Mouse (Mus musculus): ENCODE data around the gene Itprid2. TPM values are rescaled to one million over a fixed set of nuclear protein-coding genes. Genes with fewer than 3 reads are reported as not detected.
A peak's percentile ranks its signal among the peaks of the same experiment; 100 is the strongest.

The Itprid2 gene
- total and polyA plus RNA-seq, 2 experiments = 5.9 to 21.4 TPM

DNA sequence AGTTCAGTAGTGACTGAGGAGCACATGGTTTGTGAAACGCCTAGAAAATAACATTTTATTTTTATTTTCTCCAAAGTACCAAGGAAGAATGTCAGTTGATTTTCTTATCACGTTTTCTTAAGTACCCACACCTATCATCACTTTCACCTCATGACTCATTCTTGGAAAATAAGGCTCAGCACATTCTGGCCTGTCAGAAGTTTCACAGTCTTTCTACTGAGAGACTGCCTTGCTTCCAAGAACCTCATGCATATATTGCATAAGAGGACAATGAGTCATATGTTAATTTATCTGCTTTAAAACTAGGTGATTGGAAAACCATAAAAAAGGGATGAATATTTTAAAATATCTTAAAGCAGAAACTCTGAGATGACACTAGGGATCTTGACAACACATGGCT is 63.0 kb downstream of the Itprid2 start:
- no peaks in the 10 kb centered on the region for H3K36me3 ChIP-seq (ENCODE audit: control insufficient read depth, insufficient read depth, low read length)
- H3K27ac ChIP-seq (replicated peaks; ENCODE audit: insufficient read depth, low read depth, low read length) = no peak overlapping the region
- 46% methylated on average over 2 of the region's 2 CpGs for WGBS
- no peak overlapping the region for H3K4me3 ChIP-seq (ENCODE audit: insufficient read depth, low read depth, low read length)
- TF ChIP-seq CTCF (IDR thresholded peaks at IDR 0.05; ENCODE audit: low read depth, low read length) (no peak), POLR2A (IDR thresholded peaks at IDR 0.05; ENCODE audit: extremely low read depth, insufficient read depth, low read length) (no peak)
- H3K79me2 ChIP-seq (ENCODE audit: control insufficient read depth, insufficient read depth, low read length) = no peaks in the 10 kb centered on the region
- no peak for DNase-seq (ENCODE audit: extremely low read depth, low read depth, low spot score)
- no peaks in the 10 kb centered on the region for H3K4me1 ChIP-seq (ENCODE audit: control insufficient read depth, insufficient read depth, low read length)
- no peak overlapping the region for H3K9ac ChIP-seq (ENCODE audit: low read depth, low read length)
- no peaks in the 10 kb centered on the region for H3K27me3 ChIP-seq (ENCODE audit: control insufficient read depth, insufficient read depth, low read length)

- no peak for DNase-seq (ENCODE audit: extremely low read depth, low read depth, low spot score)
- Histone ChIP-seq H3K4me1 (ENCODE audit: control insufficient read depth, insufficient read depth, low read length) (no peaks in the 10 kb centered on the region), H3K27ac (replicated peaks; ENCODE audit: insufficient read depth, low read depth, low read length) (no peak overlapping the region), H3K4me3 (ENCODE audit: insufficient read depth, low read depth, low read length) (no peak overlapping the region), H3K36me3 (ENCODE audit: control insufficient read depth, insufficient read depth, low read length) (no peaks in the 10 kb centered on the region), H3K79me2 (ENCODE audit: control insufficient read depth, insufficient read depth, low read length) (no peaks in the 10 kb centered on the region), H3K9ac (ENCODE audit: low read depth, low read length) (no peak overlapping the region), H3K27me3 (ENCODE audit: control insufficient read depth, insufficient read depth, low read length) (no peaks in the 10 kb centered on the region)
- WGBS = 86% methylated on average over 2 of the region's 2 CpGs
- no peak for TF ChIP-seq CTCF (IDR thresholded peaks at IDR 0.05; ENCODE audit: low read depth, low read length)
- TF ChIP-seq POLR2A (IDR thresholded peaks at IDR 0.05; ENCODE audit: extremely low read depth, insufficient read depth, low read length) = no peak
Observed at GRCm38 (mm10) chr2:79704773-79705172, 69.6 kb downstream of the Itprid2 start.

- Histone ChIP-seq H3K4me3 (ENCODE audit: insufficient read depth, low read depth, low read length) (no peak within 1 kb of the TSS), H3K27me3 (ENCODE audit: control insufficient read depth, insufficient read depth, low read length) (no peaks in the 10 kb centered on the region), H3K4me1 (ENCODE audit: control insufficient read depth, insufficient read depth, low read length) (no peaks in the 10 kb centered on the region), H3K79me2 (ENCODE audit: control insufficient read depth, insufficient read depth, low read length) (no peaks in the 10 kb centered on the region), H3K9ac (ENCODE audit: low read depth, low read length) (no peak within 1 kb of the TSS), H3K36me3 (ENCODE audit: control insufficient read depth, insufficient read depth, low read length) (no peaks in the 10 kb centered on the region), H3K27ac (replicated peaks; ENCODE audit: insufficient read depth, low read depth, low read length) (no peak within 1 kb of the TSS)
- 91% methylated on average over 6 of the region's 6 CpGs for WGBS
- no peak for DNase-seq (ENCODE audit: extremely low read depth, low read depth, low spot score)
- TF ChIP-seq POLR2A (IDR thresholded peaks at IDR 0.05; ENCODE audit: extremely low read depth, insufficient read depth, low read length) (no peak), CTCF (IDR thresholded peaks at IDR 0.05; ENCODE audit: low read depth, low read length) (no peak)
Observed at GRCm38 (mm10) chr2:79707575-79707974, 72.4 kb downstream of the Itprid2 start, which contains the start of gene Ppp1r1c. Gene Ppp1r1c (plus strand): TSS chr2:79707780.

DNA sequence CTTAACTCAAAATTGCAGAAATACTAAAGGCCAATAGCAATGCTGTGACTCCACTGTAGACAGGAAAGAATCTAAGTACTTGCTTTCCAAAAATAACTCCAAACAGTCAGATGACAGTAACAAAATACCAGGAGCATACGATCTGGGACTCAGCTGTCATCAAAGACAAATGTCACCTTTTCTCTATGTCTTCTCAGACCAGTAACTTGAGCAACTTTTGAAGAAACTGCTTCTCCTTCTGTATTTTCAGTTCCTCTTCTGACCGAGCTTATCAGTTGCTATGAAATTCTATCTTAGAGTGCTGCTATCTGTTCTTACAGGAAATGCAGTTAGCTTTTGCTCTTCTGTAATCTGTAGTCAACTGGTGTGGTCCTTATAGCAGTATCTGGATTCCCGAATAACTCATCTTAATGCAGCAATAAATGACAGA is 78.5 kb downstream of the Itprid2 start:
- TF ChIP-seq POLR2A (IDR thresholded peaks at IDR 0.05; ENCODE audit: extremely low read depth, insufficient read depth, low read length) (no peak), CTCF (IDR thresholded peaks at IDR 0.05; ENCODE audit: low read depth, low read length) (no peak)
- WGBS = 65% methylated on average over 3 of the region's 3 CpGs
- peak; percentile 3 for DNase-seq (ENCODE audit: extremely low read depth, low read depth, low spot score)
- Histone ChIP-seq H3K36me3 (ENCODE audit: control insufficient read depth, insufficient read depth, low read length) (no peaks in the 10 kb centered on the region), H3K27me3 (ENCODE audit: control insufficient read depth, insufficient read depth, low read length) (no peaks in the 10 kb centered on the region), H3K4me3 (ENCODE audit: insufficient read depth, low read depth, low read length) (no peak overlapping the region), H3K4me1 (ENCODE audit: control insufficient read depth, insufficient read depth, low read length) (no peaks in the 10 kb centered on the region), H3K9ac (ENCODE audit: low read depth, low read length) (no peak overlapping the region), H3K27ac (replicated peaks; ENCODE audit: insufficient read depth, low read depth, low read length) (no peak overlapping the region), H3K79me2 (ENCODE audit: control insufficient read depth, insufficient read depth, low read length) (no peaks in the 10 kb centered on the region)

- Histone ChIP-seq H3K36me3 (ENCODE audit: control insufficient read depth, insufficient read depth, low read length) (no peaks in the 10 kb centered on the region), H3K4me1 (ENCODE audit: control insufficient read depth, insufficient read depth, low read length) (no peaks in the 10 kb centered on the region), H3K4me3 (ENCODE audit: insufficient read depth, low read depth, low read length) (no peak overlapping the region), H3K79me2 (ENCODE audit: control insufficient read depth, insufficient read depth, low read length) (no peaks in the 10 kb centered on the region), H3K27me3 (ENCODE audit: control insufficient read depth, insufficient read depth, low read length) (no peaks in the 10 kb centered on the region), H3K27ac (replicated peaks; ENCODE audit: insufficient read depth, low read depth, low read length) (no peak overlapping the region), H3K9ac (ENCODE audit: low read depth, low read length) (no peak overlapping the region)
- 94% methylated on average over 6 of the region's 6 CpGs for WGBS
- no peak for TF ChIP-seq CTCF (IDR thresholded peaks at IDR 0.05; ENCODE audit: low read depth, low read length)
- no peak for TF ChIP-seq POLR2A (IDR thresholded peaks at IDR 0.05; ENCODE audit: extremely low read depth, insufficient read depth, low read length)
- DNase-seq (ENCODE audit: extremely low read depth, low read depth, low spot score) = no peak
Observed at GRCm38 (mm10) chr2:79714745-79715144, 79.6 kb downstream of the Itprid2 start.

DNA sequence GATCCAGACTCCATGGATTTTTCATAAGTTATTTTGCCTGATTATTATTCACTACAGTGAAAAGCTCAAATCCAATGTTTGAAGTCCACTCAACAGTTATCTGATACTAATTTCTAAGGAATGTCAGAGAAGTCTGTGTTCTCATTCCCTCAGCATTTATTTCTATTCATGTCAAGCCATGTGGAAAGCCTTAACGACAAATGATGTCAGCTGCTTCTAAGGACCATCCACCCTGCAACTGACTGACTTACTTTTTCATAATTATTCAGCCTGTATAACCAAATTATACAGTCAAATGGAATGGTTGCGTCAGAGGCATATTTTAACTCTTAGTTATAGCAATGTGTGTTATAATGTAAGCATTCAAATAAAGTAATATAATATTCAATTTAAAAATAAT is 80.8 kb downstream of the Itprid2 start:
- Histone ChIP-seq H3K4me1 (ENCODE audit: control insufficient read depth, insufficient read depth, low read length) (no peaks in the 10 kb centered on the region), H3K4me3 (ENCODE audit: insufficient read depth, low read depth, low read length) (no peak overlapping the region), H3K27ac (replicated peaks; ENCODE audit: insufficient read depth, low read depth, low read length) (no peak overlapping the region), H3K79me2 (ENCODE audit: control insufficient read depth, insufficient read depth, low read length) (no peaks in the 10 kb centered on the region), H3K27me3 (ENCODE audit: control insufficient read depth, insufficient read depth, low read length) (no peaks in the 10 kb centered on the region), H3K36me3 (ENCODE audit: control insufficient read depth, insufficient read depth, low read length) (no peaks in the 10 kb centered on the region), H3K9ac (ENCODE audit: low read depth, low read length) (no peak overlapping the region)
- TF ChIP-seq CTCF (IDR thresholded peaks at IDR 0.05; ENCODE audit: low read depth, low read length) (no peak), POLR2A (IDR thresholded peaks at IDR 0.05; ENCODE audit: extremely low read depth, insufficient read depth, low read length) (no peak)
- 90% methylated on average over 2 of the region's 2 CpGs for WGBS
- DNase-seq (ENCODE audit: extremely low read depth, low read depth, low spot score) = no peak

All from liver, adult 2 months (tissue).